8 mouse cellular contexts compared by ENCODE assay signal in genomic region chr10:81571501-81571876, GRCm38 (mm10). TPM values are rescaled to one million over a fixed set of nuclear protein-coding genes. Genes with fewer than 3 reads are reported as not detected.
DNase-seq lines count a peak whose midpoint lies in the region; ATAC-seq lines count a peak whose summit lies in the region.

No protein-coding gene starts in this region.

- ATAC-seq in hindbrain, embryonic 12.5 days (ENCODE audit: low FRiP score), result peak; percentile 88

- H3K27me3 ChIP-seq in hindbrain, embryonic 12.5 days, result peaks cover 65% of the 10 kb centered on the region

- WGBS in hindbrain, embryonic 12.5 days, result under 1% methylated on average over 18 of the region's 18 CpGs

- H3K9me3 ChIP-seq in hindbrain, embryonic 12.5 days (replicated peaks), result no peaks in the 10 kb centered on the region

- peak overlapping the region; percentile 33 for H3K4me3 ChIP-seq in hindbrain, embryonic 12.5 days

- no peak overlapping the region for H3K9ac ChIP-seq in hindbrain, embryonic 12.5 days

- H3K4me1 ChIP-seq in hindbrain, embryonic 12.5 days, result peaks cover 67% of the 10 kb centered on the region

- peak; percentile 99 for DNase-seq in NIH3T3 (ENCODE audit: low read depth)
- peak; percentile 100 for DNase-seq in cerebellum, postnatal 10 days
- DNase-seq in frontal cortex, postnatal 10 days (ENCODE audit: low spot score in 2 of 2), result peak; percentile 98 to 99
- peak; percentile 99 to 100 for DNase-seq in layer of hippocampus, postnatal 14 days (ENCODE audit: low spot score in 2 of 2)
- DNase-seq in lung, postnatal 14 days, result peak; percentile 99
- peak; percentile 94 for DNase-seq in retina, adult 2 months (ENCODE audit: low read depth, low spot score)
- DNase-seq in thymus, postnatal 36 days, result peak; percentile 94 to 97

- H3K27ac ChIP-seq in hindbrain, embryonic 12.5 days, result peak overlapping the region; percentile 87

- H3K4me2 ChIP-seq in hindbrain, embryonic 12.5 days (replicated peaks), result peak overlapping the region; percentile 63

- no peaks in the 10 kb centered on the region; the same call in 1 of the 2 replicates for H3K36me3 ChIP-seq in hindbrain, embryonic 12.5 days

RNA-seq across cellular contexts. Expression of gene Tle2, which starts 2.9 kb away (rescaled TPM):
- polyA plus RNA-seq in hindbrain, embryonic 12.5 days (2016; fragmentation: Nextera tagmentation; extraction: Ambion mirVana), result 30.6 and 32.1 TPM in 2 replicates
- 10 to 100 TPM; 23.3 to 25.9 TPM for total RNA-seq in layer of hippocampus, postnatal 14 days (2021)

RNA-seq across cellular contexts. Expression of gene Aes, which starts 12.2 kb away (rescaled TPM):
- 476 and 504 TPM in 2 replicates for polyA plus RNA-seq in hindbrain, embryonic 12.5 days (2016; fragmentation: Nextera tagmentation; extraction: Ambion mirVana)
- 100 to 1,000 TPM; 639 to 673 TPM for total RNA-seq in layer of hippocampus, postnatal 14 days (2021)

RNA-seq across cellular contexts. Expression of gene Gna11, which starts 26.5 kb away (rescaled TPM):
- 75.2 and 76.3 TPM in 2 replicates for polyA plus RNA-seq in hindbrain, embryonic 12.5 days (2016; fragmentation: Nextera tagmentation; extraction: Ambion mirVana)
- 100 to 1,000 TPM; 120 to 121 TPM for total RNA-seq in layer of hippocampus, postnatal 14 days (2021)

RNA-seq across cellular contexts. Expression of gene Tle6, which starts 29.4 kb away (rescaled TPM):
- polyA plus RNA-seq in hindbrain, embryonic 12.5 days (2016; fragmentation: Nextera tagmentation; extraction: Ambion mirVana), result 8.2 and 8.3 TPM in 2 replicates
- 1 to 10 TPM; 2.0 to 3.5 TPM for total RNA-seq in layer of hippocampus, postnatal 14 days (2021)

RNA-seq across cellular contexts. Expression of gene BC025920, which starts 34.6 kb away (rescaled TPM):
- polyA plus RNA-seq in hindbrain, embryonic 12.5 days (2016; fragmentation: Nextera tagmentation; extraction: Ambion mirVana), result 1.2 and 1.3 TPM in 2 replicates
- total RNA-seq in layer of hippocampus, postnatal 14 days (2021), result 1 to 10 TPM; 2.6 to 2.8 TPM

Comparison
In these comparisons a context has a peak if more than half of its experiments do, and no peak if none do; other contexts are left out.
1. Peak in every context shown above with its lines: DNase-seq, ATAC-seq, H3K4me3 ChIP-seq and H3K27ac ChIP-seq.